Mouse (Mus musculus) lung, postnatal 25 days (tissue): Measurements from ENCODE around the gene Zc3h18.

Source experiments
- DNase-seq: peaks from one replicate; pipeline ENCODE4 v3.0.0; 2022; ENCODE audit warnings: low spot score

Zc3h18 gene

DNA sequence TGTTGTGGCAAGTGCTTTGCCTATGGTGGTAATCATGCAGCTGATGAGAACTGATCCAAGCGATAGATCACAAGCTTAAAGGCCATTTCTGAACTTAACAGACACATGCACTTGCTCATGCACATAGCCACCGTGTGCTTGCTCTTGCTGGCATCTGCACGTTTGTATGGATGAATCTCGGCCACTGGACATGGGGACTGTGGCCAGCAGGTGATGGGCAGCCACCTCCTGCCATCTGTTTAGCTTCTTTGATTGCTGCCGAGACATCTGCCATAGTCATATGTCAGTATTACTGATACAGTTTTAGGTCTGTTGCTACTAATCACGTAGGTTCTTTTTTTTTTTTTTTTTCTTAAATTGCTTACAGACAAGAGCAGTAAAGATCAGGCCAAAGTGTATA, 18.9 kb downstream of the Zc3h18 start:
- no peak for DNase-seq

DNA sequence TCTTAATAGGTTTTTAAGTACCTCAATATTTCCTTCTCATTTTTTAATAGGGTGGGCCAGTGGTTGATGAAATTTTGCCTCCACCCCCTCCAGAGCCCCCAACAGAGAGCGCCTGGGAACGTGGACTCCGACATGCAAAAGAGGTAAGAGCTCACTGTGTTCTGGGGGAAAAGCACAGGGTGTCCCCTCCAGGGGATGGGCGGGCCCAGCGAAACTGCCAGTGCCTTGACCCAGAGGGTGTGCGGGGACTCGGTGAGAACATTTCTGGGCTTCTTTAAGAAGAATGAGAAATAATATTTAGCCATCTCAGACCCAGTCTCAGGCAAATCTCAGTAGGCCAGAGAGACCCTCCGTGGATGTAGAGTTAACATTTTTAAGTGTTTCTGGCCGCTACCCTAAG, 21.8 kb downstream of the Zc3h18 start:
- no peak for DNase-seq

DNA sequence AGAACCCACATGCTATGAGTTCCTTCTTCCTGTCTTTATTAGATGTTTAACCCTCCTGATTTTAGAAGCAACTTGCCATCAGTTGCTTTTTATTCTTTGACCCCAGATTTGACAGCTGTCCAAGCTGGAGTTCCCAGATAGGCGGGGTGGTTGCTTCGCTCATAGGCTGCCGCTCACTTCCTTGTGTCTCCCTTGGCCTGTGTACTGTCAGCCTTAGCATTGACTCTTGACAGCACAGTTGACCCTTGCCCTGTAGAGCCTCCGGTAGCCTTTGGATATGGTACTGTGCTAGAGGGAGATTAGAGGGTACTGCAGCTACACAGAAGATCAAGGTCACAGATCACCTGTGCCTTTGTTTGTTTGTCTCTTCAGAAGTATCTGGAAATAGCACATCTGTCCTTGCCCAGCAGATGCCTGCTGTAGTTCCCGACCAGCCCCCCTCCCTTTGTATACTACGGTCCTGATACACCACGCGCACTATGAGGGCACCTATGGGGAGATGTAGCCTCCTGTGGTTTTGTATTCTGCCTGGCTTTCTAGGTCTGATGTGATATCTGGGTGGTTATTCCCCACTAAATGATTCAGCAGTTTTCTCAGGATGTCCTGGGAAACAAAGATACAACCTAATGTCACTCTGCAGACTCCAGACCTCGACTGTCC, 28.9 kb downstream of the Zc3h18 start:
- DNase-seq = no peak

DNA sequence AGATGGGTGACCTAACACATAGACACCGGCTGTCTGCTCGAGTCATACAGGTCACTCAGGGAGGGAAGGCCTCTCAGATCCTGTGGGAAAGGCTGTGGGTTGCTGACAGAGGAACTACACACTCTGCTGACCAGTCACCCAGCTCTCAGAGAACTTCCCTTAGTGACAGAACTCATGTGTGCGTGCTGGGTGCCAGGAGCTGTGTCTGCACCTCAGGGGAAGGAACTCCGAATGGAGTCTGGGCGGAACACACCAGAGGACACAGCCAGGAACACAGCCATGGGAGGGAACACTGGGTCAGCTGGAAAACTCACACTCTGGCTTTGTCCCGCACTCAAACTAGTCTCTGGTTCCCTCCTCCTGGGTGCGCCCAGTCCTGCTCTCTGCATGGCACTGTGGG, 31.3 kb downstream of the Zc3h18 start:
- DNase-seq = no peak

DNA sequence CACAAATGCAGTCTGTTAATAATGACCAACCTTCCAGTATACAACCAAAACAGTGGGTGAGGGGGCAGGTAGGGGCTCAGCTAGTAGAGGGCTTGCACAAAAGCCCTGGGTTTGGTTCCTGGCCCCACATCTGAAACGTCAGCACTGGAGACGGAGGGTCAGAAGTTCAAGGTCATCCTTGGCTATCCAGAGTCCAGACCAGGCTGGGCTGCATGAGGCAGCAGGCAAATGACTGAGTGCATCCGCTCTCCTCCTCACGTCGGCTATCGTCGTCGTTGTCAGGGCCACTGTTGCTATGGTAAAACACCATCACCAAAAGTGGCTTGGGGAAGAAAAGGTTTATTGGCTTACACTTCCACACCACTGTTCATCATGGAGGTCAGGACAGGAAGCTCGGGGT, 37.9 kb downstream of the Zc3h18 start:
- DNase-seq = no peak

DNA sequence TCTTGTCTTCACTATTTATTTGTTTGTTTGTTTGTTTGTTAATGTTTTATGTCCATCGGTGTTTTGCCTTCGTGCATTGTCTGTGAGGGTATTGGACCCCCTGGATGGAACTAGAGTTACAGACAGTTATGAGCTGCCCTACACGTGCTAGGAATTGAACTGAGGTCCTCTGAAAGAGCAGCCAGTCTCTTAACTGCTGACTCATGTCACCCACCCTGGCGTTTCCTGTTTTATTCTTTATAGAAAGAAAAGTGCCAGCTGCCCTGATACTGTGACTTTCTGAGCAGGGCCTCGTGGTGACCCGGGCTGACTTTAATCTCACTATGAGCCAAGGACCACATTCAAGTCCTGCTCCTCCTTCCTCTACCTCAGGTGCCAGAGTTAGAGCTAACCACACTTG, 39.1 kb downstream of the Zc3h18 start:
- DNase-seq = no peak

DNA sequence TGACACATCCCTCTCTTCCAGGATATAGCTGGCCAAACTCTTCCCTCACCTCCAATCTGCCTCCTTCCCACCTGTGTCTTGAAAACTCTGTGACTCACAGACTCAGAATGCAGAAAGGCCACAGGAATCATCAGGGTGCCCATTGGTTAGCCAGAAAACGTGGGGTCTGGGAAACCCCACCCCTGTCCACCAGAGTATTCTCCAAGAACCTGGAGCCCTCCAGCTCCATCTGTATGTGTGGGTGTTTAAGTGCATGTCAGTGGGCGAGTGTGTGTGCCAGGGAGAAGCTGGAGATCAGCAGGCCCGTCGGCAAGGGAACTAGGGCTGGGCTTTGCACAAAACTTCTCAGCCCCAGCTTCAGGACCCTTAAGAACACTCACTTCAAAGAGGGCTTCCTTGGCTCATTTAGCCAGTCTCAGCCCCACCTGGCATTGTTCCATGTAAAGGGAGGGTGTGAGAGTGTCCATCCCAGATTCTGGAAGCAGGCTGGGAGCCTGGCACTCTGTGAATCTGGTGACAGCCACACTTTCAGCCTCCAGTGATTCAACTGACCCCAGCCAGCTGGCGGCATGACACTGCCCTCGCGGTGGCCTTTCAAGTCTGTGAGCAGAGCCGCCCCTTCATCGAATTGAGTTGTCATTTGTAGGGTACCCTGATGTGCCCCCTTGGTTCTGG, 43.6 kb downstream of the Zc3h18 start:
- DNase-seq = no peak

DNA sequence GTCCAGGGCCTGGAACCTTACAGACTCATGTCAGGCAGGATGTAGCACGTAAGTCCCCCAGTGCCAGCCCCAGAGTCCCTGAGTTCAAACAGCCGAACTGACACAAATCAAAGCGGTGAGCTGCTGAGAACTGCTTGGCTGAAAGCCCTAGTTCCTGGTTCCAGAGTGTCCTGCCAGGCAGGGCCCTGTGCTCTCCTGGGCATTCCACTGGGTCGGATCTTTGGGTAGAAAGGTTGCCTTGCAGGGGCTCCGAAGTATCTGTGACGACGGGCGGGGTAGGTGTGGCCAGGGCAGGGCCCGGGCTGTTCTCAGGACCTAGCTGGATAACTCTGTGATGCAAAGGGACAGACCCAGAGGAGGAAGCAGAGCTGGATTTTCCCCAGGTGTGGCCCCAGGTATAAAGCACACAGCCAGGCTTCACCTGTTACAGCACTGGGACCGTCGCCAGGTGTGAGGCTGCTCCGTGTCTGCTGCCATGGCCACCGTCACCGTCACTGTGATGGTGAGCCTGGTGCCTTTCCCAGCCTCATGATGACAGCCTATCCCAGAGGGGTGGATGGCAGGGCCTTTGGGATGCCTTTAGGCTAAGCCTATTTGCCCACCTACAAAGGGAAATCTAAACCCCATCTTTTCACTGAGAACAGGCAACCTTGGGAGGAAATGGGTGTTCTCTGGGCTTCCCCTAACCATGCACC, 45.1 kb downstream of the Zc3h18 start, which contains the start of gene Il17c:
TSS of gene Il17c (plus strand) at position 645 of the 695 bp plus-strand sequence.
- no peak for DNase-seq

DNA sequence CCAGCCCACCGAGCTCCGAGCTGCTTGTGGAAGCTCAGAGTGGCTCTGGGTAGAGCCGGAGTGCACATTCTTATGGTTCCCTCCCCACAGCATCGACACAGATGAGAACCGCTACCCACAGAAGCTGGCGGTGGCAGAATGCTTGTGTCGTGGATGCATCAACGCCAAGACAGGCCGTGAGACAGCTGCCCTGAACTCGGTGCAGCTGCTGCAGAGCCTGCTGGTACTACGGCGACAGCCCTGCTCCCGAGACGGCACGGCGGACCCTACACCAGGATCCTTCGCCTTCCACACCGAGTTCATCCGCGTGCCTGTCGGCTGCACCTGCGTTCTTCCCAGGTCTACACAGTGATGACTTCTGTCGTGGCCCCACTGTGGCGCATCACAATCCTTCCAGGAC, 46.8 kb downstream of the Zc3h18 start:
- no peak for DNase-seq

DNA sequence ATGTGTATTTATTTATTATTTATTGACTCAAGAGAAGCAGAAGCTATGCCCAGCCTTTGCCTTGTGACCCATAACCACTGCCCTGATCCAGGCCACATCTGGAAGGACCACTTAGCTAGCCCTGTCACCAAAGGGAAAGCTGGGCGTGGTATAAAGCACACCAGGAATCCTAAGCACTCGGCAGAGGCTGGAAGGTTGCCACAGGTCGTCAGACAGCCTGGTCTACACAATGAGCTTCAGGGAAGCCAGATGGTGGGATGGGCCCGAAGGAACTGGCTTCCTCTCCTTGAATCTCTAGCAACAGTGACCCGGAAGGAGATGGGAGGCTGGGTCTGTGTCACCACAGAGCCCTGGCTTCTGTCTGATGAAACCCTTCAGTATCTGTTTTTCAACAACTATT, 47.2 kb downstream of the Zc3h18 start:
- DNase-seq = no peak

DNA sequence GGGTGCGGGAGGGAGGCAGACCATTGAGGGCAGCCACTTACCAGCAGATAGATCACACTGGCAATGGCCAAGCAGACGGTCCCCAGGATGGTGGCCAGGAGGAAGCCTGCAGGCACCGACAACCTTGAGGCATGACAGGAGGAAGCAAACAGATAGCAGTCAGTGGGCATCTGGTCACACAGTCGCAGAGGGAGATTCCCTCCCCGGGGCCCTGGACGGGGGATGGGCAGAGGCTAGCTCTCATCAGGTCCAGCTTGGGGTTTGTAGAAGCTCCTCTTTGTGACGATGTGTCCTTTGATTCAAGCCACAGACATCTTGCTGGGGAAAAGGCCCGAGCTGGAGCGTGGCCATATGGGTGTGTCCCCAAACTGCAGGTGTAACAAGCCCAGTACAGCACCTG, 49.7 kb downstream of the Zc3h18 start:
- no peak for DNase-seq

DNA sequence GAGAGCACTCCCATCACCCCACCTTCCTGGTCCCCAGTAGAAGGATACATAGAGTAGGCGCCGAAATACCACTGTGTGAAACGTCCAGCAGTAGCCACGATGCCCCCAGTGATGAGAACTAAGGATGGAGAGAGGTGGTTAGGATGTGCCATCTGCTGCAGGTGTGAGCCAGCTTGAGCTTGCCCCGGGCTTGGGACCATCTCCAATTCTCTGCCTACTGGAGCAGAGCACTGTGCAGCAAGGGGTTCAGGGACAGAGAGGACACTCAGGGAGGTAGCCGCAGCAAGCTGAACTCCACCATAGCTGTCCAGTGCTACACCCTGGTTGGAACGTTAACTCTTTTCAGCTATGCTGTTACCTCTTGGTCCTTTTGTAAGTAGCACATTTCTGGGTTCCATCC, 51.2 kb downstream of the Zc3h18 start:
- no peak for DNase-seq

DNA sequence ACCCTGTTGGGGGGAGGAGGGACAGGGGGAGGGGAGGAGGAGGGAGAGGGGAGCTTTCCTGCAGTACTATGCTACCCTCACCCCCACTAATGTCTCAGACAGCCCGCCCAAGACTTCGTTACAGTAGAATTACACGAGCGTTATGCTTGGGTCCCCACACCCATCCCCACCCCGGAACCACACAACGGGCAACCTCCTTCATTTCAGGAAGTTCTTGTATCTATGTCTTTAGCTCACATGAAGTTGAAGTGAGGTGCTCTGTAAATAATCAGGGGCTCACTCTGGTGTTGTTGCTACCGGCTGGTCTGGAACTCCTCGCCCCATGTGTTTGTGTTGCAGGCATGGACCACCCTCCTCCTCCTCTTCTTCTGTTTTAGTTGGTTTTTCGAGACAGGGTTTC, 51.8 kb downstream of the Zc3h18 start:
- DNase-seq = peak; percentile 26

DNA sequence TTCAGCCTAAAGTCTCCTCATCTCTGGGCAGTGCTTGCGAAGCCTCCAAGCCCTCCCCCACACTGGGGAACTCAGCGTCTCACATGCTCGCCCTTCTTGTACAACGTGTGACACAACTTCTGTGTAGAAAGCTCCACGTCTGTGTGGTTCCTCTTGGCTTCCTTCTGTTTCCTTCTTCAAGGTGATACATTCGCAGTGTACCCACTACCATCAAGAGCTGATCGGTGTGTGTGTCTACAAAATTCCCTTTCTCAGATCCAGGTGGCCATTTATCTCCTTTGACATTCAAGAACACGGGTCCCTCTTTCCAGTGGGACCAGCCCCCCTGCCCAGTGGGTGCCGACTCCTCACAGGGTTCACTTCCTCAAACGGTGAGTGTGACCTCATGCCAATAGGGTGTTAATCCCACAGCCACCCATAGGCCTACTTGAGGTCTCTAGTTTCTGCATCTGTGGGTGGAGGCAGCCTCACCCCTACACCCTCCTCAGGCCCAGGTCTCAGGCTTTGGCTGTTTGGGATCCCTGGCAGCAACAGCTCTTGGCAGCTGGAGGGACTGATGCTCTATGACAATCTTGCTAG, 53.7 kb downstream of the Zc3h18 start:
- DNase-seq = peak; percentile 70

DNA sequence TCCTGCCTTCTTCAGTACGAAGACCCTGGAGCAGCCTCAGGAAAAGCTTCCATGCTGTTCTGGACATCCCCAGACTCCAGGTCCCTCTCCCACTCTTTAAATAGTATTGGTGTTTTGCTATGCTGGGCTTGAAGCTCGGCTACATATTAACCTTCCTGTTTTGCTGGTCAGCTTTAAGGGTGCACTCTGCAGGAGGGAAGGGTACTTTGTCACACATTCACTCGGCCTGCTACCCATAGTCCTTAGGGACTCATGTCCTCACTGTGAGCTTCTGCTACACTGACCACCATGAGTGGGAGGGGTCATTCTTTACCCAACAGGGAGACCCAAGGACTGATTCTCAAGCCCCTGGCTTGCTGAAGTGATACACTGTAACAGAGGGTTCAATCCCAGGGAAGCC, 54.2 kb downstream of the Zc3h18 start:
- no peak for DNase-seq

DNA sequence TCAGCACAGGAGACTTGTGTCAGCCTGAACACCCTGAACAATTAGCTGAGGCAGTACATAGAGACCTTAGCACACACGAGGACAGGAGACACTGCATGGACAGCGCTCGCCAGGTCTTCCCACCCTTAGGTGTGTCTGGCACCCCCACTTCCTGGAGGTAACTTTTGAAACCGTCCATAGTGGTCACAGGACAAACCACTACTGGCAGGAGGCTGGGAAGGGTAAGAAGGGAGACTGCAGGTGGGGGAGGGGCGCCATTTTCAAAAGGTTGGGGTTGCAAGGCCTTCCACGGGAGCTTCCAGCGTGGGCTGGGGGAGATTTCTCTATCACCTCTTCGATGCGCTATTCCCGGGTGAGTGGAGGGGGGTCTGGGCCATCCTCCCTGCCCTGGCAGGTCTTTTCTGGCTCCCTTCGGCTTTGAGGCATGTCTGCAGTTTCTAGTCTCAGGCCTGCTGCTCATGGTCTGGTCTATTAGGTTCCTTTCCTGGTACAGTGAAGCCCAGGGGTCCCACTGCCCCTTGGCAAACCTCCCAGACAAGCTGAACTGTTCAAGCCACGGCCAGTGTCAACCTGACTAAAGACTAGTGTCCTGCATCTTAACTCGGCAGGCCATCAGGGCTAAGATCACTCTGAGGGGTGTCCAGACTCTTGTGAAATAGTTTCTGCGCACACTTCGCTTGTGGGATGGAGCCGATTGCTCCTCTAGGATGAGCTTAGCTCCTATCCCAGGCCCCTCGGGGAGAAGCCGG, 55.5 kb downstream of the Zc3h18 start:
- DNase-seq = no peak

DNA sequence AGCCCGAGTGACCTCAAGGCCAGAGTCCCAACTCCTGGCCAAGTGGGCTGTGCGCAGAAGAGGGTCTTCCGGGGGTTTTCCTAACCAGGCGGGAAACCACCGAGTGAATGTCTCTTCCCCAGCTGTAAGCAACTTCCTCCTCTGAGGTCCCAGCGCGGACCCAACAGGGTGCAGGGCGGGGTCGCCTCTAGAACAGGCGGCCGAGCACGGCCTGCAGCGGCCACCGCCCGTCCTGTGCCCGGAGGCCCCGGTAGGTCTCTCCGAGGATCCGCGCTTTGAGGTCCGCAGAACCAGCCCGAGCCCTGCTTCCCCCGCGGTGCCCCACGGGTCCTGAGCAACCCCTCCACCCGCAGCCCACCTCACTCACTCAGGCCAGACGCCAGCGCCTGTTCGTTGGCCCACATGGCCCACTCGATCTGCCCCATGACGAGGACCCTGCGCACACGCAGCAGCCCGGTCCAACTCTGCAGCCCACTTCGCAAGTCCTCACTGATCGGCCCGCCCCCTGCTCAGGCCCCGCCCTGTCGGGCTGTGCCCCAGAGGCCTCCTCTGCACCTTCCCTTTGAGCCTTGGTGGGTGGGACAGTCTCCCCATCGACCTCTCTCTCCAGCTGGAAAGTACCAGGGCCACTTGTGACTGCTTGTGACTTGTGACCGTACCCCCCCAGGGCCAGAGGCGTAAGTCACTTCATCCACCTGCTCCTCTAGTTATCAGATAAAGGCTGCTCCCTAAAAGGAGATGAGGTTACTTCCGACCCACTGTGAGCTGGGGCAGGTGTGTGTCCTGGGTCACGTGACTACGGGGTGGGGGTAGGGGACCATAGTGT, 56.2 kb downstream of the Zc3h18 start, which contains the start of gene Cyba:
TSS of gene Cyba (minus strand) at position 488 of the 826 bp plus-strand sequence.
- peak; percentile 89 for DNase-seq

DNA sequence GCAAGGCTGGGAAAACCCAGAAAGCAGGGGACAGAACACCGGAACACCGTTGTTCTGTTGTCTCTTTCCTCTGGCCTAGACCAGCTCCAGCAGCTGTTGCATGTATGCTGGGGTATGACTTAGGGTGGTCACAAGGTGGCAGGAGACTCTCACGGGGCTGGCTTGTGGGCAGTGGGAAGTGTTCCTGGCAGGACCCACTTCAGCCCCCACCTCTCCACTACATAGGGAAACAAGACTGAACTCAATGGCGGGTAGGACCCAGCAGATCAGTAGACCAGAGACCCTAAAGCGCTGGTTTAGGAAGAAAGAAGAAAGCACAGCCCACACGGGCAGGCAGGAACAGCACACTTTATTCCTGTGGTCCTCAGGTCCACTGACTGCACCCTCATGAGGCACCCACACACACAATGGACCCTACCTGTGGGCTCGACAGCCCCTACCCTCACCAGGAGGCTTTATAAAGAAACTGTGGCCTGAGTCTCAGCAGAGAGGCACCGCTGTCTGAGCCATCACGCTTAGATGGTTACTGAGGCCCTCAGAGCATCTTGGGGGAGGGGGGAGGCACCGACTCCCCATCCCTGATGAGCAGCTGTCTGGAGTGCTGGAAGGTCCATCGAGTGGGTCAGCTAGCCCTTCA, 57.0 kb downstream of the Zc3h18 start:
- no peak for DNase-seq

DNA sequence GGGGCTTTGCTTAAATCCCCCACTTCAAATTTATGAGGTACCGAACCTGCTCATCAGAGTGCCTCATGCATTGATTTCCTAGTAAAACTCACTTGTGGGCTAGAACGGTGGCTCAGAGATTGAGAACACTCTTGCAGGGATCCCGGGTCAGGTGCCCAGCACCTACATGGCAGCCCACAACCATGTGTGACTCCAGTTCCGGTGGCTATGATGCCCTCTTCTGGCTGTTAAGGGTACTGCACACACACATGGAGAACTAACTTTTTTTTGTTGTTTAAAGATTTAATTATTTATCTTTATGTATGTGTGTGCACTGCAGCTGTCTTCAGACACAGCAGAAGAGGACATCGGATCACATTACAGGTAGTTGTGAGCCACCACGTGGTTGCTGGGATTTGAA, 59.0 kb downstream of the Zc3h18 start:
- no peak for DNase-seq

DNA sequence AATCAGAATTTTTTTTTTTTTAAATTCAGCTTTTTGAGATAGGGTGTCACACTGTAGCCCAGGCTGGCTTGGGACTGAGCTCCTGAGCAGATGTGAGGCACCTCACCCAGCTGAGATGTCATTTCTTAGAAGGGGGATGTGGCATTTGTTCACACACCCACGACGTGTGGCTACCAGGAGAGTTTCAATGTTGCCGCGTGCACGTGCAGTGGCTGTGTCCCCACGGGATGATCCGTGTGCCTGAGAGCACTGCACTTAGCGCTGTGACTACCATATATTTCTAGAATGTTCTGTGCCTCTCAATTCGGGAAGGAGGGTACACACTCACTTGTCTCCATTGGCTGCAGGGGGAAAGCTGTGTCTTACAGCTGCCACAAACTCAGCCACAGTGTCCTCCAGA, 59.7 kb downstream of the Zc3h18 start:
- no peak for DNase-seq

DNA sequence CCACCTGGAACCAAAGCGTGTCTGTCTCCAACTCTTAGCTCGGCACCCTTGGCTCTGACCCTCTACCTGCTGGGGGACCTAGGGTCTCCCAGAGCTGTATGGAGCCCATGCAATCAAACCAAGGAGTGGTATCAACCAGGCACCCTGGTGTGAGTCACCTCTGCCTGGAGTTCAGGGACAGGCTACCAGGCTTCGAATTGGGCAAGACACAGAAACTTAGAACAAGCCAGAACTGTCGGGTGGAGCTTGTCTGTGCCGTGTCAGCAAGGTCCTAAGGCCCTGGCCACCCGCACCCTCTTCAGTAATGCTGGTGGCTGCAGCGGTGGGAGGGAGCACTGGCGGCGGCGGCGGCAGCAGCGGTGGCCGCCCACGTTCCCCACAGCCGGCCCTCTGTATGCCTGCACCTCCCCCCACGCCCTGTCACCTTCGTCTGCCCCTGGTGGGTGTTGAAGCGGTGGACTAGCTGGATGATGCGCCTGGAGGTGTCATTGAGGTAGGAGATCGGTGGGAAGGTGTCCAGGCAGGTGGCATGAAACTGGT, 60.2 kb downstream of the Zc3h18 start:
- no peak for DNase-seq
